ENCODE assay signal across 8 mouse cellular contexts in the genomic region with DNA sequence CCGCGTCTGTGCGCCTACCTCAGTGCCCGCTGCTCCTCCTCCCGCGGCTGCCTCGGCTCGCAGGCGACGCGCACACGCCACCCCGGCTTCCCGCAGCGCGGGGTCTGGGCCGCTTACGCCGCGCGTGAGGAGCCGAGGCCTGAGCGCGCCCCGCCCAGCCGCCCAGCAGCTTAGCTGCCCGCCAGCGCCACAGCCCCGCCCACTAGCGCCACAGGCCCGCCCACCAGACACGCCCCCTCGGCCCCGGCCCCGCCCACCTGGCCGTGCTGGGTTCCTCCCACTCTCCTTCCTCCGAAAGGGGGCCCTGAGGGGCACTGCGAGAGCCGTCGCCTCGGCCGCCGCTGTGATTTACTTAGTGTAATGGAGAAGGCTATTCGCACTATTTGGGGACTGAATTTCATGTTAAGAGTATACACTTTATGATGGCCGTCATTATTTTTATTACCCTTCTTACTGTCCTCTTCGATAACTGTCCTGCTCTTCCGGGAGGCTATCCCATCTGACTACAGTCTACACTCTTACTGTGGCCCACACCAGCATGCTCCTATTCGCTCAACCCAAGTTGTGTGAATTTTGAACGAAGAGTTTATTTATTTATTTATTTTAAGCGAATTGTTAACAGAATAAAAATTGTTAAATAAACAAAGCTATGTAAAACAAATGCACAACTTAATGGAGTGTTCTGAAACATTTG. TPM values are rescaled to one million over a fixed set of nuclear protein-coding genes. Genes with fewer than 3 reads are reported as not detected.
DNase-seq lines count a peak whose midpoint lies in the region; ATAC-seq lines count a peak whose summit lies in the region.

TSS of gene Ppp2r3a (minus strand) at position 152 of the 694 bp plus-strand sequence.

- peak within 1 kb of the TSS; percentile 88 for H3K9ac ChIP-seq in intestine, embryonic 15.5 days

- H3K4me1 ChIP-seq in intestine, embryonic 15.5 days (replicated peaks), result peaks cover 10% of the 10 kb centered on the region

- H3K4me2 ChIP-seq in intestine, embryonic 15.5 days (replicated peaks), result peak within 1 kb of the TSS; percentile 70

- no peaks in the 10 kb centered on the region for H3K36me3 ChIP-seq in intestine, embryonic 15.5 days

- intact Hi-C loops in gastrocnemius, postnatal 36 days (cut with DNase I), result loop anchor here (5.0 kb wide), 1 partner anchor 69 kb away; no protein-coding TSS in a partner anchor
- intact Hi-C loops in left cerebral cortex, postnatal 14 days (cut with DNase I), result loop anchor here (5.0 kb wide), 1 partner anchor 64 kb away; no protein-coding TSS in a partner anchor

- DNase-seq in adrenal gland, adult 8-10 months, result peak; percentile 94
- DNase-seq in embryo, embryonic 11.5 days (ENCODE audit: low read depth, low spot score), result peak; percentile 89
- DNase-seq in gastrocnemius, postnatal 36 days, result peak; percentile 96 to 99
- peak; percentile 95 to 97 for DNase-seq in left cerebral cortex, postnatal 14 days (ENCODE audit: low spot score in 2 of 2)
- DNase-seq in right cerebral cortex, postnatal 14 days, result peak; percentile 97
- DNase-seq in urinary bladder, postnatal 25 days (ENCODE audit: low spot score), result peak; percentile 100

- peak; percentile 96 for ATAC-seq in intestine, embryonic 15.5 days
- peak; percentile 87 for ATAC-seq in megakaryocyte-erythroid progenitor cell, adult 5-6 weeks (replicated peaks; ENCODE audit: low FRiP score, low TSS enrichment, poor library complexity, severe bottlenecking)

- H3K4me3 ChIP-seq in intestine, embryonic 15.5 days (replicated peaks), result peak within 1 kb of the TSS; percentile 84

- H3K27me3 ChIP-seq in intestine, embryonic 15.5 days (replicated peaks), result no peaks in the 10 kb centered on the region

- WGBS in intestine, embryonic 15.5 days, result under 1% methylated on average over 50 of the region's 50 CpGs

- H3K27ac ChIP-seq in intestine, embryonic 15.5 days, result peak within 1 kb of the TSS; percentile 99

- no peaks in the 10 kb centered on the region for H3K9me3 ChIP-seq in intestine, embryonic 15.5 days

RNA-seq across cellular contexts. Expression of gene Ppp2r3a, which starts in this region (rescaled TPM):
- total RNA-seq in adrenal gland, adult 8-10 months (2022), result 10 to 100 TPM; 24.7 to 32.5 (median 26.4) TPM
- total RNA-seq in gastrocnemius, postnatal 36 days (2021), result 100 to 1,000 TPM; 168 to 202 TPM
- 9.0 and 9.8 TPM in 2 replicates for polyA plus RNA-seq in intestine, embryonic 15.5 days (2015; fragmentation: Nextera tagmentation; extraction: Ambion mirVana)
- total RNA-seq in left cerebral cortex, postnatal 14 days (2021), result 10 to 100 TPM; 15.4 to 17.7 TPM
- 6.4 and 11.3 TPM in 2 replicates for total RNA-seq in megakaryocyte-erythroid progenitor cell, adult 5-6 weeks (2014; fragmentation: Nextera tagmentation)
- total RNA-seq in megakaryocyte-erythroid progenitor cell, adult 5-6 weeks (2017), result 5.4 and 12.5 TPM in 2 replicates

Comparison
In these comparisons a context has a peak if more than half of its experiments do, and no peak if none do; other contexts are left out.
1. Peak in every context shown above with its lines: DNase-seq, ATAC-seq, H3K4me3 ChIP-seq and H3K27ac ChIP-seq.
2. RNA of gene Ppp2r3a (total RNA-seq): 168 to 202 TPM in gastrocnemius, postnatal 36 days; 24.7 to 32.5 TPM in adrenal gland, adult 8-10 months, 15.4 to 17.7 TPM in left cerebral cortex, postnatal 14 days and 5.4 to 12.5 TPM in megakaryocyte-erythroid progenitor cell, adult 5-6 weeks; every median in the first group is over 4 times any median in the second.